Mouse (Mus musculus) MEL (cell line): ENCODE data around the gene Hoxc10. TPM values are rescaled to one million over a fixed set of nuclear protein-coding genes. Genes with fewer than 3 reads are reported as not detected.
A peak's percentile ranks its signal among the peaks of the same experiment; 100 is the strongest.

Experiments
- DNase-seq: peaks from one replicate; pipeline ENCODE4 v3.0.0; 2011; ENCODE audit warnings: low read depth, low spot score
- H3K27ac ChIP-seq: 2 replicates; pipeline ENCODE4 v1.5.1; 2012; ENCODE audit warnings: low read depth, mild to moderate bottlenecking, control low read depth, low read length, moderate library complexity; ENCODE audit not compliant: control insufficient read depth
- H3K27me3 ChIP-seq, 2 experiments: fragments of 150-350 bp in 1 of 2; sonication (generic) in 1 of 2; 2 replicates each; pipeline ENCODE4 v1.6.1; 2012; ENCODE audit warnings: low read length in 2 of 2, mild to moderate bottlenecking in 2 of 2, improper control_type of control experiment in 1 of 2, moderate library complexity in 1 of 2; ENCODE audit not compliant: insufficient read depth in 2 of 2, control insufficient read depth in 1 of 2
- H3K36me3 ChIP-seq, 2 experiments: 2 replicates each; pipeline ENCODE4 v1.6.1; 2012 to 2014; ENCODE audit warnings: low read length in 2 of 2, improper control_type of control experiment in 1 of 2, inconsistent platforms in 1 of 2, mild to moderate bottlenecking in 1 of 2; ENCODE audit not compliant: insufficient read depth in 2 of 2, control insufficient read depth in 1 of 2
- H3K4me1 ChIP-seq, 2 experiments: fragments of 150-350 bp in 1 of 2; sonication (generic) in 1 of 2; 2 replicates each; pipeline ENCODE4 v1.6.1; 2012; ENCODE audit warnings: low read length in 2 of 2, improper control_type of control experiment in 1 of 2, mild to moderate bottlenecking in 1 of 2; ENCODE audit not compliant: insufficient read depth in 2 of 2, control insufficient read depth in 1 of 2
- H3K4me3 ChIP-seq, 2 experiments: fragments of 150-350 bp in 1 of 2; sonication (generic) in 1 of 2; 2 replicates each; pipeline ENCODE4 v1.5.1; 2012; ENCODE audit warnings: low read depth in 2 of 2, low read length in 2 of 2, mild to moderate bottlenecking in 2 of 2, moderate library complexity in 2 of 2, control low read depth in 1 of 2, improper control_type of control experiment in 1 of 2; ENCODE audit not compliant: control insufficient read depth in 1 of 2, insufficient read depth in 1 of 2
- H3K79me2 ChIP-seq: 2 replicates; pipeline ENCODE4 v1.6.1; 2012; ENCODE audit warnings: mild to moderate bottlenecking, low read length, moderate library complexity; ENCODE audit not compliant: control insufficient read depth, poor library complexity, insufficient read depth
- H3K9ac ChIP-seq: 2 replicates; pipeline ENCODE4 v1.6.1; 2012; ENCODE audit warnings: low read depth, mild to moderate bottlenecking, control low read depth, low read length, moderate library complexity; ENCODE audit not compliant: control insufficient read depth, poor library complexity, severe bottlenecking
- H3K9me3 ChIP-seq: fragments of 150-350 bp; sonication (generic); replicated peaks from 2 replicates; pipeline ENCODE4 v1.6.1; 2012; ENCODE audit warnings: mild to moderate bottlenecking, low read length, improper control_type of control experiment, moderate library complexity; ENCODE audit not compliant: insufficient read depth
- BHLHE40 ChIP-seq: IDR thresholded peaks from 2 replicates; pipeline ENCODE4 v1.6.1; 2012; ENCODE audit warnings: low read depth, mild to moderate bottlenecking, inconsistent platforms, low read length, improper control_type of control experiment, borderline replicate concordance
- CHD1 ChIP-seq: IDR thresholded peaks from 2 replicates; pipeline ENCODE4 v1.6.1; 2012; ENCODE audit warnings: low read depth, mild to moderate bottlenecking, inconsistent platforms, low read length, improper control_type of control experiment
- CTCF ChIP-seq, 3 experiments: IDR thresholded peaks in 2 of 3; conservative IDR thresholded peaks in 1 of 3; 2 replicates each; pipeline ENCODE4 v1.5.1; 2011 to 2012; ENCODE audit warnings: low read length in 3 of 3, low read depth in 2 of 3, mild to moderate bottlenecking in 2 of 3, improper control_type of control experiment in 1 of 3, inconsistent platforms in 1 of 3, mixed read lengths in 1 of 3, moderate library complexity in 1 of 3; ENCODE audit not compliant: control insufficient read depth in 1 of 3, insufficient read depth in 1 of 3, poor library complexity in 1 of 3, severe bottlenecking in 1 of 3
- E2F4 ChIP-seq: IDR thresholded peaks from 2 replicates; pipeline ENCODE4 v1.6.1; 2011; ENCODE audit warnings: low read depth, low read length, improper control_type of control experiment, borderline replicate concordance
- ELF1 ChIP-seq: IDR thresholded peaks from 2 replicates; pipeline ENCODE4 v1.6.1; 2014; ENCODE audit warnings: low read depth, mild to moderate bottlenecking, inconsistent platforms, low read length, improper control_type of control experiment, moderate library complexity
- EP300 ChIP-seq, 2 experiments: IDR thresholded peaks; 2 replicates each; pipeline ENCODE4 v1.6.1; 2011; ENCODE audit warnings: improper control_type of control experiment in 2 of 2, low read length in 2 of 2, low read depth in 1 of 2, mild to moderate bottlenecking in 1 of 2
- GATA1 ChIP-seq: IDR thresholded peaks from 2 replicates; pipeline ENCODE4 v1.6.1; 2011; ENCODE audit warnings: low read depth, low read length, improper control_type of control experiment
- HCFC1 ChIP-seq: IDR thresholded peaks from 2 replicates; pipeline ENCODE4 v1.6.1; 2012; ENCODE audit warnings: low read depth, mild to moderate bottlenecking, inconsistent platforms, low read length, improper control_type of control experiment, moderate library complexity
- JUND ChIP-seq: IDR thresholded peaks from 2 replicates; pipeline ENCODE4 v1.6.1; 2011; ENCODE audit warnings: low read depth, mild to moderate bottlenecking, improper control_type of control experiment, low read length
- MAFK ChIP-seq: IDR thresholded peaks from 2 replicates; pipeline ENCODE4 v1.6.1; 2011; ENCODE audit warnings: low read depth, mild to moderate bottlenecking, low read length, improper control_type of control experiment, borderline replicate concordance
- MAX ChIP-seq: IDR thresholded peaks from 2 replicates; pipeline ENCODE4 v1.6.1; 2011; ENCODE audit warnings: low read length, improper control_type of control experiment
- NRF1 ChIP-seq: IDR thresholded peaks from 2 replicates; pipeline ENCODE4 v1.6.1; 2014; ENCODE audit warnings: low read depth, mild to moderate bottlenecking, inconsistent platforms, low read length, improper control_type of control experiment, moderate library complexity; ENCODE audit not compliant: poor library complexity, insufficient read depth, severe bottlenecking
- POLR2A ChIP-seq, 2 experiments: IDR thresholded peaks; 2 replicates each; pipeline ENCODE4 v1.6.1; 2011 to 2012; ENCODE audit warnings: low read length in 2 of 2, mild to moderate bottlenecking in 2 of 2, control low read depth in 1 of 2, improper control_type of control experiment in 1 of 2, low read depth in 1 of 2, moderate library complexity in 1 of 2; ENCODE audit not compliant: control insufficient read depth in 1 of 2, insufficient read depth in 1 of 2, poor library complexity in 1 of 2
- POLR2AphosphoS2 ChIP-seq: IDR thresholded peaks from 2 replicates; pipeline ENCODE4 v1.6.1; 2011; ENCODE audit warnings: low read length, improper control_type of control experiment
- POLR2AphosphoS5 ChIP-seq: IDR thresholded peaks from 2 replicates; pipeline ENCODE4 v1.6.1; 2012; ENCODE audit warnings: low read depth, borderline replicate concordance, mild to moderate bottlenecking, inconsistent platforms, low read length, moderate library complexity, mixed read lengths
- RAD21 ChIP-seq: IDR thresholded peaks from 2 replicates; pipeline ENCODE4 v1.6.1; 2011; ENCODE audit warnings: mild to moderate bottlenecking, low read depth, low read length, improper control_type of control experiment
- SMC3 ChIP-seq: IDR thresholded peaks from 2 replicates; pipeline ENCODE4 v1.6.1; 2011; ENCODE audit warnings: low read depth, low read length, improper control_type of control experiment
- USF1 ChIP-seq: IDR thresholded peaks from 2 replicates; pipeline ENCODE4 v1.6.1; 2014; ENCODE audit warnings: low read depth, mild to moderate bottlenecking, inconsistent platforms, low read length, improper control_type of control experiment, moderate library complexity
- ZC3H11A ChIP-seq: IDR thresholded peaks from 2 replicates; pipeline ENCODE4 v1.6.1; 2012; ENCODE audit warnings: low read depth, mild to moderate bottlenecking, inconsistent platforms, low read length, improper control_type of control experiment
- ZMIZ1 ChIP-seq: IDR thresholded peaks from 2 replicates; pipeline ENCODE4 v1.6.1; 2012; ENCODE audit warnings: low read depth, mild to moderate bottlenecking, inconsistent platforms, low read length, improper control_type of control experiment, moderate library complexity
- polyA plus RNA-seq, 2 experiments: library from polyadenylated mRNA; stranded (reverse) in 1 of 2; unstranded in 1 of 2; fragments of >175 nt in 1 of 2; fragments of >200 nt in 1 of 2; gene quantifications; 2 replicates each; pipeline versions ENCODE4 v1.2.1 to v1.2.4; 2012; ENCODE audit warnings: low replicate concordance in 2 of 2, low read depth in 1 of 2; ENCODE audit not compliant: insufficient read length in 2 of 2, insufficient read depth in 1 of 2, missing spikeins in 1 of 2
- total RNA-seq: library from RNA; depleted of rRNA; stranded (reverse); fragments of 300-350 nt; gene quantifications from 2 replicates; pipeline ENCODE4 v1.2.3, GENCODE M21; 2012

The Hoxc10 gene
- total and polyA plus RNA-seq, 3 experiments: 6.8 to 24.8 TPM; not detected in 1

DNA sequence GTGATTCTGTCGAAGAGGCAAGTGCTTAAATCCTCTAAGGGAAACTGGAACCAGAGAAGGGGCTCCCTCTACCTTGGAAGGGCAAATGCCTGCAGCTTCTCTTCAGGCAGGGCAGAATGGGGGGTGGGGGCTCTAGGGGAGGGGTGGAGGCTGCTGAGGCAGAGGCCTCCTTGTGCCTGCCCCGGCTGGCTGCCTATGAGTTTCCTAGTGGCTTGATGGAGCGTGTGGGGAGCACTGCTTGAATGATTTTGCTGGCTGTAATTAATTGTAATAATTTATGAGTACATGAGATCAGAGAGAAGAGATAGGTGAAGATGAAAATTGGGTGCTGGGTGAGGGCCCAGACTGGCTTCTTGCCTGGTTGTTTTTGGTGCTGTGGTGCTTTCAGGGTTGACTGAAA is 18.3 kb downstream of the Hoxc10 start:
- Histone ChIP-seq H3K79me2 (peaks cover 14% of the 10 kb centered on the region), H3K36me3 (peaks cover 0 to 4% of the 10 kb centered on the region in 2 experiments; a peak in 2 of 4 replicates), H3K27me3 (no peaks in the 10 kb centered on the region), H3K9ac (no peak overlapping the region), H3K27ac (no peak overlapping the region), H3K9me3 (no peaks in the 10 kb centered on the region), H3K4me3 (no peak overlapping the region), H3K4me1 (peaks cover 0 to 6% of the 10 kb centered on the region in 2 experiments; a peak in 2 of 4 replicates)
- no peak for DNase-seq
- TF ChIP-seq CTCF (IDR thresholded peaks at IDR 0.05 in 2 of 3, conservative IDR thresholded peaks at IDR 0.05 in 1 of 3; ENCODE audit: control insufficient read depth in 1 of 3, insufficient read depth in 1 of 3, low read depth in 2 of 3, low read length in 3 of 3, poor library complexity in 1 of 3, severe bottlenecking in 1 of 3) (no peak), CHD1 (no peak), E2F4 (no peak), GATA1 (no peak), MAX (no peak), POLR2A (IDR thresholded peaks at IDR 0.05; ENCODE audit: control insufficient read depth in 1 of 2, insufficient read depth in 1 of 2, low read depth in 1 of 2, low read length in 2 of 2, poor library complexity in 1 of 2) (no peak; a peak in 1 of 4 replicates), USF1 (no peak), RAD21 (no peak), SMC3 (no peak), MAFK (no peak), BHLHE40 (no peak), ZMIZ1 (no peak), JUND (no peak), POLR2AphosphoS5 (no peak), EP300 (IDR thresholded peaks at IDR 0.05; ENCODE audit: low read depth in 1 of 2, low read length in 2 of 2) (no peak), POLR2AphosphoS2 (no peak), ELF1 (no peak)

DNA sequence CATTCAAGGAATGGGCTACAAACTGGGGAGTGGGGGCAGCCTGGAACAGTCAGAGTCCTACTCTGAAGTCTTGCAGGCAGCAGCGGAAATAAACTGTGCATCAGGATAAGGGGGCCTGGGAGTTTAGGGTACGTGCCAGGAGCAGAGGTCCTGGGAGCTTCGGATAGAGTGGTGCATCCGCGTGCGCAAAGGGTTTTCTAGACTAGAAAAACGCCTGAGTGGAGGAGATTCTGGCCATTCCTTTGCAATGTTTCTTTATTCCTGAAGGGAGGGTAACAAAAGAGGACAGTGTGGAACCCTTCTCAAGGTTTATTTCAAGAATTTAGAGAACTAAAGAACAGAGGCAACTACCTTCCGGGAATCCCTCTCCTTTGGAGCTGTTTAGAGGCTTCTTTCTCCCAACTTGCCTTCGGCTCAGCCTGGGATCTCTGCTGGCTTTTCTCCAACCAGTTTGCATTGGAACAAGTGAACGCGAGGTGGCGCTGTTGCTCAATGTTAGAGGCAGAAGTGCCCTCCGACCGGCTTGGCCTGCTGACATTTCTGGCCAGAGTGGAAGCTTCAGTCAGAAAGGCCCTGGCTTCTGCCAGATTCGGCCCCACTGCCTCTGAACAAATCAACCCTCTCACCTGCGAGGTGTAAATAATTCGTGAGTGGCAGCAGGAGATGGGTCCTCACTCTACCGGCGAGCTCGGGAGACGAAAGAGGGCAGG is 20.7 kb downstream of the Hoxc10 start:
- DNase-seq: peak; percentile 90
- peak overlapping the region; percentile 48 for H3K9ac ChIP-seq
- H3K36me3 ChIP-seq: peaks cover 0 to 3% of the 10 kb centered on the region in 2 experiments; a peak in 2 of 4 replicates
- H3K4me1 ChIP-seq: 0 out of 4 replicates have a peak, but pooled peaks cover 0 to 4% of the 10 kb centered on the region in 2 experiments
- H3K4me3 ChIP-seq: no peak overlapping the region
- H3K9me3 ChIP-seq: no peaks in the 10 kb centered on the region
- no peak overlapping the region for H3K27ac ChIP-seq
- no peaks in the 10 kb centered on the region for H3K27me3 ChIP-seq
- no peaks in the 10 kb centered on the region for H3K79me2 ChIP-seq
- TF ChIP-seq CHD1: no peak
- 0 out of 2 replicates have a peak, but pooled peaks have one; percentile 18 for TF ChIP-seq HCFC1
- peak; percentile 98 for TF ChIP-seq SMC3
- TF ChIP-seq NRF1: no peak
- TF ChIP-seq RAD21: peak; percentile 97
- TF ChIP-seq ZC3H11A: peak; percentile 98
- TF ChIP-seq CTCF (IDR thresholded peaks at IDR 0.05 in 2 of 3, conservative IDR thresholded peaks at IDR 0.05 in 1 of 3; ENCODE audit: control insufficient read depth in 1 of 3, insufficient read depth in 1 of 3, low read depth in 2 of 3, low read length in 3 of 3, poor library complexity in 1 of 3, severe bottlenecking in 1 of 3): peak; percentile 85 to 99 (median 98)
